16 mouse cellular contexts compared by ENCODE assay signal in the genomic region with DNA sequence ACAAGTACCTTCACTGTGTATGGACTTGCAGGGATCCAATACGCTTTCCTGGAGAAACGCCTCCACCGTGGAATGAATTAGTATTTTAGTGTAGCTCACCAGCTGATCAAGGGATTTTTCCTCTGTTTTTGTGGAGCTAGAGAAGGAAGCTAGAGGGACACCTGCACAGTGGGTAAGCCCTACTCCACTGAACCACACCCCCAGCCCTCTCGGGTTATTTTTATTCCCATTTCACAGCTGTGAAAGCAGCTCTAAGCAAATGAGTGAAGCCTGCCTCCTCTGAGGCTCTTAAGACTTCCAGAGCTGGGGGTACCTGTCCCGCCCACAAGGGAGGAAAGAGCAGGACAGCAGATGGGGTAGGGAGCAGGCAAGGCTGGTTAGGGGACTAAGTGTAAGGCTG. TPM values are rescaled to one million over a fixed set of nuclear protein-coding genes. Genes with fewer than 3 reads are reported as not detected.
DNase-seq lines count a peak whose midpoint lies in the region; ATAC-seq and TF ChIP-seq lines count a peak whose summit lies in the region.
"Had no signal": no experiment of that assay in that cellular context is flagged by ENCODE, and none has a peak within 500 bp of the region (broad histone marks: within the 10 kb centered on the region; RNA-seq: fewer than 3 reads in every experiment).

No protein-coding gene starts in this region.

- WGBS in neural tube, embryonic 13.5 days: 67% methylated on average over 5 of the region's 5 CpGs
- WGBS in embryonic facial prominence, embryonic 10.5 days: 65% methylated on average over 5 of the region's 5 CpGs
- WGBS in limb, embryonic 13.5 days: 50% methylated on average over 5 of the region's 5 CpGs

- DNase-seq in layer of hippocampus, adult 2 months (ENCODE audit: low spot score in 2 of 2): no peak
- no peak for DNase-seq in layer of hippocampus, adult 9-10 months (ENCODE audit: low spot score)
- DNase-seq in neural tube, embryonic 10.5 days (ENCODE audit: extremely low spot score, low spot score): no peak
- no peak for DNase-seq in embryonic facial prominence, embryonic 10.5 days (ENCODE audit: low spot score)
- no peak for DNase-seq in urinary bladder, postnatal 25 days (ENCODE audit: low spot score)
- no peak for DNase-seq in ovary, postnatal 14 days (ENCODE audit: low spot score)
- DNase-seq: adrenal gland, postnatal 14 days; heart, adult 2 months; kidney, adult 9 months; right cerebral cortex, postnatal 25 days; thymus, adult 18-20 months had no signal

- H3K4me3 ChIP-seq in layer of hippocampus, adult 2 months: no peak overlapping the region
- no peak overlapping the region for H3K4me3 ChIP-seq in neural tube, embryonic 13.5 days
- no peak overlapping the region for H3K4me3 ChIP-seq in embryonic facial prominence, embryonic 10.5 days
- no peak overlapping the region for H3K4me3 ChIP-seq in limb, embryonic 13.5 days
- H3K4me3 ChIP-seq: erythroblast, embryonic 14.5 days; heart, adult 2 months; limb, embryonic 15.5 days had no signal

- no peak overlapping the region for H3K9ac ChIP-seq in neural tube, embryonic 13.5 days
- H3K9ac ChIP-seq in limb, embryonic 13.5 days: no peak overlapping the region; the same call in 1 of the 2 replicates
- H3K9ac ChIP-seq: limb, embryonic 15.5 days had no signal

- no peaks in the 10 kb centered on the region for H3K36me3 ChIP-seq in neural tube, embryonic 13.5 days
- H3K36me3 ChIP-seq in embryonic facial prominence, embryonic 10.5 days (replicated peaks): peaks cover 15% of the 10 kb centered on the region
- no peaks in the 10 kb centered on the region; the same call in 1 of the 2 replicates for H3K36me3 ChIP-seq in limb, embryonic 13.5 days
- H3K36me3 ChIP-seq: limb, embryonic 15.5 days had no signal

- no peak overlapping the region for H3K4me2 ChIP-seq in neural tube, embryonic 13.5 days
- H3K4me2 ChIP-seq in limb, embryonic 13.5 days (replicated peaks): no peak overlapping the region
- H3K4me2 ChIP-seq: limb, embryonic 15.5 days had no signal

- TF ChIP-seq CTCF in layer of hippocampus, adult 2 months (conservative IDR thresholded peaks at IDR 0.05): no peak

- H3K27ac ChIP-seq in layer of hippocampus, adult 2 months: peak overlapping the region; percentile 93
- peak overlapping the region; percentile 75 for H3K27ac ChIP-seq in neural tube, embryonic 13.5 days (replicated peaks)
- peak overlapping the region; percentile 73 for H3K27ac ChIP-seq in embryonic facial prominence, embryonic 10.5 days (replicated peaks)
- peak overlapping the region; percentile 39; the same call in 1 of the 2 replicates for H3K27ac ChIP-seq in limb, embryonic 13.5 days
- H3K27ac ChIP-seq: heart, adult 2 months; limb, embryonic 15.5 days had no signal

- no peaks in the 10 kb centered on the region for H3K9me3 ChIP-seq in neural tube, embryonic 13.5 days
- no peaks in the 10 kb centered on the region for H3K9me3 ChIP-seq in embryonic facial prominence, embryonic 10.5 days
- no peaks in the 10 kb centered on the region for H3K9me3 ChIP-seq in limb, embryonic 13.5 days
- H3K9me3 ChIP-seq: limb, embryonic 15.5 days had no signal

- ATAC-seq in neural tube, embryonic 13.5 days (ENCODE audit: low read depth): no peak
- no peak for ATAC-seq in limb, embryonic 13.5 days (ENCODE audit: low FRiP score, low read depth)
- ATAC-seq: lung, postnatal 0 days had no signal

- H3K4me1 ChIP-seq in neural tube, embryonic 13.5 days (replicated peaks): peaks cover 96% of the 10 kb centered on the region
- H3K4me1 ChIP-seq in embryonic facial prominence, embryonic 10.5 days: peaks cover 94% of the 10 kb centered on the region
- H3K4me1 ChIP-seq in limb, embryonic 13.5 days: peaks cover 84% of the 10 kb centered on the region

- H3K27me3 ChIP-seq in neural tube, embryonic 13.5 days: no peaks in the 10 kb centered on the region
- H3K27me3 ChIP-seq in embryonic facial prominence, embryonic 10.5 days (replicated peaks; ENCODE audit: low read depth, poor library complexity, severe bottlenecking): no peaks in the 10 kb centered on the region
- H3K27me3 ChIP-seq in limb, embryonic 13.5 days: no peaks in the 10 kb centered on the region
- H3K27me3 ChIP-seq: limb, embryonic 15.5 days had no signal

RNA-seq across cellular contexts. Expression of a gene that starts 13.2 kb away (rescaled TPM):
- 10 to 100 TPM; 27.0 to 30.0 TPM for total RNA-seq in layer of hippocampus, adult 2 months (2021)
- 78.5 and 87.4 TPM in 2 replicates for polyA plus RNA-seq in neural tube, embryonic 13.5 days (2015; fragmentation: Nextera tagmentation; extraction: Ambion mirVana)
- 88.1 and 92.5 TPM in 2 replicates for polyA plus RNA-seq in embryonic facial prominence, embryonic 10.5 days (2016; fragmentation: Nextera tagmentation; extraction: Ambion mirVana)
- 68.4 and 68.7 TPM in 2 replicates for polyA plus RNA-seq in limb, embryonic 13.5 days (2015; fragmentation: Nextera tagmentation; extraction: Ambion mirVana)

Comparison
In these comparisons a context has a peak if more than half of its experiments do, and no peak if none do; other contexts are left out.
1. H3K27ac ChIP-seq: peak in every context shown above with its lines; median percentile 93 in layer of hippocampus, adult 2 months; 75 in neural tube, embryonic 13.5 days; 73 in embryonic facial prominence, embryonic 10.5 days; 39 in limb, embryonic 13.5 days.